Mouse (Mus musculus) neural tube, embryonic 11.5 days (tissue): ENCODE results near the gene Dapp1. TPM values are rescaled to one million over a fixed set of nuclear protein-coding genes. Genes with fewer than 3 reads are reported as not detected.

Source experiments
- ATAC-seq: fragments of 200-750 bp; cut with Nextera tagmentation; 2 replicates; pipeline ENCODE4 v1.8.0; 2017; ENCODE audit warnings: moderate number of reproducible peaks, mild to moderate bottlenecking, moderate TSS enrichment, moderate library complexity; ENCODE audit not compliant: insufficient read depth, low FRiP score, low TSS enrichment
- DNase-seq: peaks from one replicate; pipeline ENCODE4 v3.0.0-alpha.2; 2015; ENCODE audit warnings: low spot score
- H3K27ac ChIP-seq: fragments of 300-500 bp; sonication (generic); 2 replicates; pipeline ENCODE4 v1.5.1; 2014; ENCODE audit warnings: low read depth, mild to moderate bottlenecking, low read length
- H3K27me3 ChIP-seq: fragments of 300-500 bp; sonication (generic); 2 replicates; pipeline ENCODE4 v1.6.1; 2014; ENCODE audit warnings: mild to moderate bottlenecking, low read length, mixed read lengths; ENCODE audit not compliant: control insufficient read depth, insufficient read depth
- H3K36me3 ChIP-seq: fragments of 300-500 bp; sonication (generic); 2 replicates; pipeline ENCODE4 v1.6.1; 2014; ENCODE audit warnings: mild to moderate bottlenecking, low read length, moderate library complexity, mixed read lengths; ENCODE audit not compliant: control insufficient read depth, insufficient read depth
- H3K4me1 ChIP-seq: fragments of 300-500 bp; sonication (generic); 2 replicates; pipeline ENCODE4 v1.6.1; 2014; ENCODE audit warnings: low read length, mixed read lengths; ENCODE audit not compliant: control insufficient read depth, insufficient read depth
- H3K4me2 ChIP-seq: fragments of 300-500 bp; sonication (generic); 2 replicates; pipeline ENCODE4 v1.6.1; 2014; ENCODE audit warnings: low read depth, mild to moderate bottlenecking, moderate library complexity
- H3K4me3 ChIP-seq: fragments of 300-500 bp; sonication (generic); 2 replicates; pipeline ENCODE4 v1.5.1; 2014; ENCODE audit warnings: low read depth, low read length
- H3K9ac ChIP-seq: fragments of 300-500 bp; sonication (generic); 2 replicates; pipeline ENCODE4 v1.6.1; 2014; ENCODE audit warnings: mild to moderate bottlenecking, low read length
- H3K9me3 ChIP-seq: fragments of 300-500 bp; sonication (generic); 2 replicates; pipeline ENCODE4 v1.6.1; 2016; ENCODE audit warnings: low read length; ENCODE audit not compliant: control insufficient read depth
- WGBS: fragments of 180-500 bp; shearing (Covaris S2); extraction: QIAGEN DNeasy Blood & Tissue Kit; methylation state at CpG from one replicate; pipeline ENCODE4 v1.1.7; 2014; 5-methylcytosine and 5-hydroxymethylcytosine counted together
- polyA plus RNA-seq: library from polyadenylated mRNA; unstranded; fragments of >200 nt; fragmentation: Nextera tagmentation; extraction: Ambion mirVana; gene quantifications from 2 replicates; pipeline ENCODE4 v1.2.1, GENCODE M21; 2014

Dapp1 gene
- 1.6 and 2.6 TPM in 2 replicates for polyA plus RNA-seq

DNA sequence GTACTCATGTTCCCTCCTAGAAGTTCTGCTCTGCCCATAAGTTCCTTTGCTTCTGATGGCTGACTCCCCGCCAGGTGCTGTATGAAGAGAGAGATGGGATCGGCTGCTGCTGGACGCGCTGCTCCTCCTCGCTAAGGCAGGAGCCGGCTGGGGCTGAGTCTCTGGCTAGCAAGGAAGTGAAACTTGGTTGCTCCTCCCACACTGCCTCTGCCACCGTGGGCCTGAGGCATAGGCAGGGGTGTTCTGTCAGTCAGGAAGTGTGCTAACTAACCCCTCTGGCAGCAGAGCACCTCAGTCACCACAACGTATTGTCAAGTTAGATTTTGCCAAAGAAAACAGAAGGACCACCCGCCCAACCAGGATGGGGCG, at the start of gene Dapp1:
Gene Dapp1, minus strand, starts transcription at position 164 of the 369 bp plus-strand sequence.
- peak; percentile 40 for DNase-seq
- H3K4me3 ChIP-seq: peak within 1 kb of the TSS; percentile 15; the same call in 1 of the 2 replicates
- no peak within 1 kb of the TSS for H3K27ac ChIP-seq
- H3K36me3 ChIP-seq: no peaks in the 10 kb centered on the region
- peaks cover 7% of the 10 kb centered on the region; the same call in 1 of the 2 replicates for H3K4me1 ChIP-seq
- H3K9me3 ChIP-seq: no peaks in the 10 kb centered on the region
- H3K9ac ChIP-seq: no peak within 1 kb of the TSS
- H3K27me3 ChIP-seq: no peaks in the 10 kb centered on the region
- H3K4me2 ChIP-seq: peak within 1 kb of the TSS; percentile 30
- WGBS: 19% methylated on average over 10 of the region's 10 CpGs
- no peak for ATAC-seq

GRCm38 (mm10) chr3:138030563-138030962, 49.2 kb upstream of the Dapp1 start:
- Histone ChIP-seq H3K4me2 (no peak overlapping the region), H3K36me3 (no peaks in the 10 kb centered on the region), H3K4me1 (no peaks in the 10 kb centered on the region), H3K27me3 (no peaks in the 10 kb centered on the region), H3K9ac (no peak overlapping the region), H3K9me3 (no peaks in the 10 kb centered on the region), H3K4me3 (no peak overlapping the region), H3K27ac (no peak overlapping the region)
- no peak for ATAC-seq
- WGBS: 80% methylated on average over 6 of the region's 6 CpGs
- DNase-seq: no peak

GRCm38 (mm10) chr3:138029351-138029750, 48.0 kb upstream of the Dapp1 start:
- ATAC-seq (no peak), DNase-seq (no peak)
- H3K4me1 ChIP-seq: no peaks in the 10 kb centered on the region
- H3K4me2 ChIP-seq: no peak overlapping the region
- no peaks in the 10 kb centered on the region for H3K9me3 ChIP-seq
- H3K9ac ChIP-seq: no peak overlapping the region
- WGBS: 93% methylated on average over 5 of the region's 5 CpGs
- no peaks in the 10 kb centered on the region for H3K27me3 ChIP-seq
- H3K4me3 ChIP-seq: no peak overlapping the region
- H3K27ac ChIP-seq: no peak overlapping the region
- no peaks in the 10 kb centered on the region for H3K36me3 ChIP-seq

GRCm38 (mm10) chr3:138027575-138028362, 46.4 kb upstream of the Dapp1 start:
- Histone ChIP-seq H3K27me3 (no peaks in the 10 kb centered on the region), H3K4me2 (no peak overlapping the region), H3K36me3 (no peaks in the 10 kb centered on the region), H3K27ac (no peak overlapping the region), H3K9me3 (no peaks in the 10 kb centered on the region), H3K4me1 (no peaks in the 10 kb centered on the region), H3K4me3 (no peak overlapping the region), H3K9ac (no peak overlapping the region)
- 84% methylated on average over 5 of the region's 5 CpGs for WGBS
- DNase-seq: no peak
- ATAC-seq: no peak

- H3K4me2 ChIP-seq: no peak overlapping the region
- 84% methylated on average over 10 of the region's 10 CpGs for WGBS
- no peaks in the 10 kb centered on the region for H3K36me3 ChIP-seq
- no peaks in the 10 kb centered on the region for H3K27me3 ChIP-seq
- no peaks in the 10 kb centered on the region for H3K4me1 ChIP-seq
- no peak for DNase-seq
- ATAC-seq: no peak
- no peak overlapping the region for H3K27ac ChIP-seq
- H3K9me3 ChIP-seq: no peaks in the 10 kb centered on the region
- no peak overlapping the region for H3K4me3 ChIP-seq
- H3K9ac ChIP-seq: no peak overlapping the region
Measured at GRCm38 (mm10) chr3:138026286-138026685, 44.9 kb upstream of the Dapp1 start.

- DNase-seq (no peak), ATAC-seq (no peak)
- WGBS: 82% methylated on average over 4 of the region's 4 CpGs
Measured at GRCm38 (mm10) chr3:138022651-138023050, 41.3 kb upstream of the Dapp1 start.

GRCm38 (mm10) chr3:138022003-138022402, 40.7 kb upstream of the Dapp1 start:
- Histone ChIP-seq H3K4me3 (no peak overlapping the region), H3K4me2 (no peak overlapping the region), H3K27ac (no peak overlapping the region), H3K4me1 (no peaks in the 10 kb centered on the region), H3K9ac (no peak overlapping the region), H3K27me3 (no peaks in the 10 kb centered on the region), H3K9me3 (0 out of 2 replicates have a peak, but pooled peaks cover 2% of the 10 kb centered on the region), H3K36me3 (no peaks in the 10 kb centered on the region)
- 90% methylated on average over 4 of the region's 4 CpGs for WGBS
- no peak for DNase-seq
- no peak for ATAC-seq

More at GRCm38 (mm10) chr3:138022651-138023050, 41.3 kb upstream of the Dapp1 start:
- Histone ChIP-seq H3K4me1 (no peaks in the 10 kb centered on the region), H3K4me2 (no peak overlapping the region), H3K9ac (no peak overlapping the region), H3K4me3 (no peak overlapping the region), H3K27ac (no peak overlapping the region), H3K9me3 (0 out of 2 replicates have a peak, but pooled peaks cover 2% of the 10 kb centered on the region), H3K36me3 (no peaks in the 10 kb centered on the region), H3K27me3 (no peaks in the 10 kb centered on the region)

- H3K27ac ChIP-seq: no peak overlapping the region
- no peak overlapping the region for H3K4me2 ChIP-seq
- H3K36me3 ChIP-seq: no peaks in the 10 kb centered on the region
- H3K4me3 ChIP-seq: no peak overlapping the region
- DNase-seq (no peak), ATAC-seq (no peak; the same call in 1 of the 2 replicates)
- H3K9me3 ChIP-seq: 0 out of 2 replicates have a peak, but pooled peaks cover 2% of the 10 kb centered on the region
- no peaks in the 10 kb centered on the region for H3K4me1 ChIP-seq
- WGBS: 81% methylated on average over 12 of the region's 12 CpGs
- H3K9ac ChIP-seq: no peak overlapping the region
- no peaks in the 10 kb centered on the region for H3K27me3 ChIP-seq
Measured at GRCm38 (mm10) chr3:138016810-138017209, 35.5 kb upstream of the Dapp1 start.

DNA sequence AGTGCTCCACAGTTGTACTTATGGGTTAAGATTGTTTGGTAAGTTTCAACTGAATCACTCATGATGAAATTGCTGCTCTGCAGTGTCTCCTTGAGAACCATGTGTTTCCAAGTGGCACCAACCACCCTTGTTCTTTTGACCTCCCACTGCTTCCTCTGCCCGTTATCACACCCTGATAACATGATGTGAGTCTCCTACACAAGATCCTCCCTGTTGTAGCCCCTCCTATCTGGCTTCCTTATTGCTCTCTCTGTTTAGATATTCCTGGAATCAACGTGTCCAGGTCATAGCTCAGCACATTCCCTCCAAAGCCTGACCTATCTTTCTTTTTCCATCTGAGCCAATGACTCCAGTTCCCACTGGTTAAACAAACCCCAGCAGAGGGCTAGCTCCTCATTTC, 33.4 kb upstream of the Dapp1 start:
- no peak overlapping the region for H3K27ac ChIP-seq
- no peaks in the 10 kb centered on the region for H3K27me3 ChIP-seq
- H3K4me1 ChIP-seq: no peaks in the 10 kb centered on the region
- no peaks in the 10 kb centered on the region for H3K36me3 ChIP-seq
- H3K9me3 ChIP-seq: 0 out of 2 replicates have a peak, but pooled peaks cover 2% of the 10 kb centered on the region
- no peak for DNase-seq
- H3K4me3 ChIP-seq: no peak overlapping the region
- 73% methylated on average over 2 of the region's 2 CpGs for WGBS
- no peak overlapping the region for H3K4me2 ChIP-seq
- no peak for ATAC-seq
- H3K9ac ChIP-seq: no peak overlapping the region
